Mouse (Mus musculus) lung, embryonic 15.5 days (tissue): ENCODE data around the gene Icos. TPM values are rescaled to one million over a fixed set of nuclear protein-coding genes. Genes with fewer than 3 reads are reported as not detected.

Source experiments
- ATAC-seq: fragments of 200-750 bp; cut with Nextera tagmentation; 2 replicates; pipeline ENCODE4 v1.8.0; 2017; ENCODE audit warnings: moderate number of reproducible peaks, borderline replicate concordance; ENCODE audit not compliant: low FRiP score, low TSS enrichment; ENCODE audit errors: extremely low read depth
- H3K27ac ChIP-seq: fragments of 300-500 bp; sonication (generic); 2 replicates; pipeline ENCODE4 v1.5.1; 2015; ENCODE audit warnings: moderate library complexity, mild to moderate bottlenecking, inconsistent platforms
- H3K27me3 ChIP-seq: fragments of 300-500 bp; sonication (generic); 2 replicates; pipeline ENCODE4 v1.6.1; 2015; ENCODE audit warnings: inconsistent platforms
- H3K36me3 ChIP-seq: fragments of 300-500 bp; sonication (generic); 2 replicates; pipeline ENCODE4 v1.6.1; 2015; ENCODE audit warnings: inconsistent platforms
- H3K4me1 ChIP-seq: fragments of 300-500 bp; sonication (generic); 2 replicates; pipeline ENCODE4 v1.6.1; 2015; ENCODE audit warnings: inconsistent platforms
- H3K4me2 ChIP-seq: fragments of 300-500 bp; sonication (generic); 2 replicates; pipeline ENCODE4 v1.6.1; 2015; ENCODE audit warnings: inconsistent platforms, mild to moderate bottlenecking, moderate library complexity
- H3K4me3 ChIP-seq: fragments of 300-500 bp; sonication (generic); 2 replicates; pipeline ENCODE4 v1.5.1; 2015; ENCODE audit warnings: mild to moderate bottlenecking, inconsistent platforms
- H3K9ac ChIP-seq: fragments of 300-500 bp; sonication (generic); 2 replicates; pipeline ENCODE4 v1.6.1; 2015; ENCODE audit warnings: inconsistent platforms
- H3K9me3 ChIP-seq: fragments of 300-500 bp; sonication (generic); 2 replicates; pipeline ENCODE4 v1.6.1; 2016; ENCODE audit warnings: inconsistent platforms
- whole genome bisulfite sequencing: fragments of 180-500 bp; shearing (Covaris S2); methylation state at CpG from one replicate; pipeline ENCODE4 v1.1.7; 2015; 5-methylcytosine and 5-hydroxymethylcytosine counted together
- polyA plus RNA-seq: library from polyadenylated mRNA; unstranded; fragments of >200 nt; fragmentation: Nextera tagmentation; extraction: Ambion mirVana; gene quantifications from 2 replicates; pipeline ENCODE4 v1.2.1, GENCODE M21; 2015

Icos gene
- polyA plus RNA-seq, 1 experiment from 2014 or later, result 0.81 TPM

DNA sequence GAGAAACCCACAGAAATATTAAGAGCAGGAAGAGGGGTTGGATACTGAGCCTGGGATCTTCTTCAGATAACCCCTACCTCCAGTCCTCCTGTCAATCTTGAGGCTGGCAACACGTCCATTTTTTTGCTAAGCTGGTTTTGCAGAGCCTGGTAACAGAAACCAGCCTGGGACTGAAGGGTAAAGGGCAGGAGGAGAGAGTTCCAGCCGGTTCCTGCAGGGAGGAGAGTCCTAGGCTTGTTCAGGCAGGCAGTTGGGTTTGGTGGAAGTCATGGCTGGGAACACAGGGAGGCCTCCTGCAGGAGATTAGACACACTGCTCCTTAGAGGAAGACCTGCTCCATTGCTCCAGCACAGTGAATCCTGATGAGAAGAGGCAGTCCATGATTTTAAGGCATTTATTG is 10.2 kb upstream of the Icos start:
- Histone ChIP-seq H3K4me3 (no peak overlapping the region), H3K4me1 (no peaks in the 10 kb centered on the region), H3K27ac (no peak overlapping the region), H3K9ac (no peak overlapping the region), H3K36me3 (no peaks in the 10 kb centered on the region), H3K9me3 (no peaks in the 10 kb centered on the region), H3K4me2 (no peak overlapping the region), H3K27me3 (no peaks in the 10 kb centered on the region)
- ATAC-seq, result no peak
- 35% methylated on average over 2 of the region's 2 CpGs for WGBS

DNA sequence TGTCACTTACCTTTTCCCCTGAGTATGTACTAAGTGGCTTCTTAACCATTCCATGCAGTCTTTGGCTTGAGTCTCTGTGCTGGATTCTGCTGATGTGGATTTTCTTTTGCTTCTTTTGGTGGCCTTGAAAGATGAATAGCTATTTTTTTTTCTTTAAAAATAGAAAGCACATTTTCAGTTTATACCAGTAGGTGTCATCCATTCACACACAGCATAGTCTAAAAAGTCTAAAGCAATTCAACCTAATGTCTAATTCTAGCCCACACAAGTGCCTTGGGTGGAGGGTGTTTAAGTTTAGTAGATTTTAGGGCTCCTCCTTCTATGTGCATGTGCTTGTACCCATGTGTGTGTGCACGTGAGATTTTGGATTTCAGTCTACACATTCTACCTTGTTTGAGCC is 6.9 kb upstream of the Icos start:
- H3K27ac ChIP-seq, result no peak overlapping the region
- H3K4me1 ChIP-seq, result no peaks in the 10 kb centered on the region
- H3K9ac ChIP-seq, result no peak overlapping the region
- H3K4me2 ChIP-seq, result no peak overlapping the region
- no peaks in the 10 kb centered on the region for H3K27me3 ChIP-seq
- H3K9me3 ChIP-seq, result no peaks in the 10 kb centered on the region
- no peak for ATAC-seq
- no peak overlapping the region for H3K4me3 ChIP-seq
- 63% methylated on average over 1 of the region's 1 CpGs for WGBS
- no peaks in the 10 kb centered on the region for H3K36me3 ChIP-seq

DNA sequence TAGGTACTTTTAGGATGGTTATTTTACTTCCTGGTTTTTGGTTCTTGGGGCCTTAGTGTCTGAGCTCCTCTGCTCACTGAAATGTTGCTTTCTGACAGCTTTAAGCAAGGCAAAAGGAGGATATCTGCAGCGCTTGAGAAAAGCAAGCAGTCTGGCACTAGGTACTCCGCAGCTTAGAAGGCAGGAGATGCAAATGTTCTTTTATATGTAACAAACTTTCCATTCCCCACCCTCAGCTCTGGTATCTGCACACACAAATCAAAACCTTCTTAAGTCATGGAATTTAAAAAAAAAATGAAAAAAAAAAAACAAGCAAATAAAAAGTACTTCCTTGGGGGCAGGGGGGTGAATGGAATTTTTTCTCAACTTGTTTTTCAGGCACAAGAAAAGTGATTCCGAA is 3.5 kb upstream of the Icos start:
- Histone ChIP-seq H3K9ac (no peak overlapping the region), H3K36me3 (no peaks in the 10 kb centered on the region), H3K9me3 (no peaks in the 10 kb centered on the region), H3K4me2 (no peak overlapping the region), H3K4me3 (no peak overlapping the region), H3K27ac (no peak overlapping the region), H3K27me3 (no peaks in the 10 kb centered on the region), H3K4me1 (no peaks in the 10 kb centered on the region)
- WGBS, result 82% methylated on average over 3 of the region's 3 CpGs
- no peak for ATAC-seq

DNA sequence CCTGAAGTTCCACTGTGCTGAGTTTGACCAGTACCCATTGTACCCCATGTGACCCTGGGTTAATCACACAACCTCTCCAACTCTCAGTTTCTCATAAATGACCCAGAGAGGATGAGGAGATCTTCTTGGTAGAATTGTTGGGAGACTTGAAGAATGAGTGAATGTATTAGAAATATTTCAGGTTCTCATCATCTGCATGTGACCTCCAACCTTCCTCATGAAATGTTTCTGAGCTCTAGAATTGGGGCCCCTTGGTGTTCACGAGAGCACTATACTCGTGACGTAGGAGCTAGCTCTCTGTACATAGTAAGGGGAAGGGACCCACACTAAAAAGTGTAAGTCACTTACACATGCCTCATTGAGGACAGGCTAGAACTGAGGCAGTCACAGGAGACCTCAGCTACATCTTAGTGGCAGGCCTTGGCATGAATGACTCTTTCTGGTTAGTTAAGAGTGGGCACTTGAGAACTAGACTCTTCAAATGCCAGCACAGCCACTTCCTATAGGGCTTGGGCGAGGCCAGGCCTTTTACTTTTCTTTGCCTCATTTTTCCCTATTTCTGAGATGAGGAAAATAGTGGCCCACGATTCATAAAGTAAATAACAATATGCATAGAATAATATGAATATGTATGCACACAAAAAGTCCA is 2.0 kb upstream of the Icos start:
- H3K4me1 ChIP-seq, result no peaks in the 10 kb centered on the region
- no peaks in the 10 kb centered on the region for H3K9me3 ChIP-seq
- H3K4me2 ChIP-seq, result no peak overlapping the region
- no peaks in the 10 kb centered on the region for H3K36me3 ChIP-seq
- H3K4me3 ChIP-seq, result no peak overlapping the region
- 79% methylated on average over 5 of the region's 5 CpGs for WGBS
- ATAC-seq, result no peak
- H3K27me3 ChIP-seq, result no peaks in the 10 kb centered on the region
- H3K27ac ChIP-seq, result no peak overlapping the region
- H3K9ac ChIP-seq, result no peak overlapping the region

DNA sequence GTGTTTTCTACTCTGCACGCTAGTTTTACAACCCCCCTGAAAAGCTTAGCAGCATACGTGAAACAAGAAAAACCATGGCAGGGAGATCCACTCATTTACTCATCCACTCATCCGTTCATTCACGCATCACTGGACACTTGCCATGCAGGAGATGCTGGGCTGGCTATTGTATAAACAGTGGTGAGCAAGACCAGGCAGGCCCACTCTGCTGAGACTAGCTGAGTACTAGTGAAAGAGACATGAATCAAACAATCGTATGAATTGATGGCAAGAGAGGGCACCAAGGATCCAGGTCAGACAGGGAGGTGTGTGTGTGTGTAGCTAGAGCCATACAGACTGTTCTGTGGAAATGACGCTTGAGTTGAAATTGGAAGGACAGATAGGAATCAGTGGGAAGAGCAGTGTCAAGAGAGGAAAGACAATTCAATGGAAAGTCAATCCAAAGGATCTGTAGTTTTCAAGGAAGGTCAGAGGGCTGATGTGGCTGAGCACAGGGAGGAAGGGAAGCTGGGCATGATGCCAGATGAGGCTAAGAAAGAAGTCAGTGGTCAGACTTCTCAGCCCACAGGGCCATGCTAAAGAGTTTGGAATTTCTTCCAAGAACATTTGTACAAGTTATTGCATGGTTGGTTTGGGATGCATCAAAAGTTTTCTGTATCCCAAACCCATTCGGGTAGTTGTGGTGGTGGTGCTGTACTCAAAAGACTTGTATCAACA is 1.6 kb downstream of the Icos start:
- Histone ChIP-seq H3K27ac (no peak overlapping the region), H3K9ac (no peak overlapping the region), H3K9me3 (no peaks in the 10 kb centered on the region), H3K4me1 (no peaks in the 10 kb centered on the region), H3K4me2 (no peak overlapping the region), H3K36me3 (no peaks in the 10 kb centered on the region), H3K4me3 (no peak overlapping the region), H3K27me3 (no peaks in the 10 kb centered on the region)
- 54% methylated on average over 7 of the region's 7 CpGs for WGBS
- ATAC-seq, result no peak

DNA sequence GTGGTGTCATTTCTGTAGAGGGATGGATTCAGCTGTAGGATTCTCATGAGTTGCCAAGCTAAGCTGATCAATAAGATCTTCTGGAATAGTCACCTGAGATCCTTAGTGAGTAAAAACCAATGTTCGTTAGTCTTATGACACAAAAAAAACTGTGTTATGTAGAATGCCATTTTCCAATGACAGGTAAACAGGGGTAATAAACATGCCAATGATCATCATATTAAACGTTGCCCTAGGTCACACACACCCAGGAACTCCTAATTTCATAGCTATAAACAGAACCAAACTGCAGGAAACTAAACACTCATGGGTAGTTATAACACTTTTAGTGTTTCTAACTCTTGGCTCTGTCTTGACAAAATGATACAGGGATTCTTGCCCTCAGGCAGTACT is 2.1 kb downstream of the Icos start:
- Histone ChIP-seq H3K4me2 (no peak overlapping the region), H3K9me3 (no peaks in the 10 kb centered on the region), H3K9ac (no peak overlapping the region), H3K36me3 (no peaks in the 10 kb centered on the region), H3K27me3 (no peaks in the 10 kb centered on the region), H3K4me3 (no peak overlapping the region), H3K4me1 (no peaks in the 10 kb centered on the region), H3K27ac (no peak overlapping the region)
- no peak for ATAC-seq
- 73% methylated on average over 2 of the region's 2 CpGs for WGBS

DNA sequence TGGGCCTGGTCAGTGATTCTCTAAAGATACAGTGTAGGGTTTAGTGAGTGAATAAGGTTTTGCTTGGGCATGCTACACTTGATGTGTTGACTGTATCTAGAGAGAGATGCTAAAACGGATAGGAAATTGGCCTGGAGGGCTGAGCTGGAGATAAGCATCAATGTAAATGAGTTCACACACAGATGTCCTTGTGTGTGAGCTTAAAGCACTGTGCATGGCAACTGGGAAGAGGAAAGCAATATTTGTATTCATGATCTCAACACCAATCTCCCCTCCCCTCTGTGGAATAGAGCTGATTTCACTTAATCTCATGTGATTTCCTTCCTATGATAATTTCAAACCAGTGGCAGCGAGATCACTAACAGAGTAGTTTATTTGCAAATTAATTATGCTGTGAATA is 7.3 kb downstream of the Icos start:
- H3K4me1 ChIP-seq, result no peaks in the 10 kb centered on the region
- no peak overlapping the region for H3K27ac ChIP-seq
- H3K9me3 ChIP-seq, result no peaks in the 10 kb centered on the region
- H3K4me3 ChIP-seq, result no peak overlapping the region
- no peaks in the 10 kb centered on the region for H3K36me3 ChIP-seq
- 58% methylated on average over 2 of the region's 2 CpGs for WGBS
- ATAC-seq, result no peak
- no peaks in the 10 kb centered on the region for H3K27me3 ChIP-seq
- no peak overlapping the region for H3K4me2 ChIP-seq
- no peak overlapping the region for H3K9ac ChIP-seq

DNA sequence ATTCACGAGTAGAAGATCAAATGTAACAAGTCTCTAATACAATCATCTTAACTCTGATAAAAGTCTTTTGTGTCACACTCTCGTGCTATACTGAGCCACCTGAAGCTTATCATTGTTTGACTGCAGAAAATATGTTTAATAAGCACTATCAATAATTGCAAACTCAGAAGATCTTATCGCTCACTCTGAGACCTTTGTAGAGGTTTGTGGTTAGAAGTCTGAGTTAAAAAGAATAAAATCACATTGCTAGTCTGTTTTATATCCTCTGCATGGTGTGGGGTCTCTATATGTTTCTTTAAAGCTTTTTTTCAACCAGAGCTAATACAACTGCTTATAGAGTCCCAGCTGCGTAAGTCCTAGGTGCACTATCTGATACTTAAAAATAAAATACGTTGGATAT is 8.4 kb downstream of the Icos start:
- Histone ChIP-seq H3K9ac (no peak overlapping the region), H3K36me3 (no peaks in the 10 kb centered on the region), H3K4me3 (no peak overlapping the region), H3K9me3 (no peaks in the 10 kb centered on the region), H3K4me2 (no peak overlapping the region), H3K27me3 (no peaks in the 10 kb centered on the region), H3K27ac (no peak overlapping the region), H3K4me1 (no peaks in the 10 kb centered on the region)
- no peak for ATAC-seq
- WGBS, result 61% methylated on average over 5 of the region's 5 CpGs

DNA sequence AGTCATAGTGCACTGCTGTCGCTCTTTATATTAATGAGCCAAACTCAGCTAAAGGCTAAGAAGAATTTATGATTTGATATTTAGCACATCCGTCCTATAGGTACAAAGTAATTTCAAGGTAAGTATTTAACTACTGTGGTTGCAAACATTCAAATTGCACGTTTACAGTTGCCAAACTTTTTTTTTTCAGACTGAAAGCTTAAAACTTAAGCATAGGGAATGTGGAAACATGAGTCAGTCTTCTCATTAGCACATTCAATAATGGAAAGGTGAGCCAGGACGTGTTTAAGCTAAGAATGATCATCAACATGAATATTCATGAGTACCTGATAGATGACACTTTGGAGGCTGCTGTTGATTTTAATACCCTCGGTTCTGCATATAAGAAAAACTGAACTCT is 11.4 kb downstream of the Icos start:
- ATAC-seq, result no peak
- Histone ChIP-seq H3K27me3 (no peaks in the 10 kb centered on the region), H3K4me1 (no peaks in the 10 kb centered on the region), H3K36me3 (no peaks in the 10 kb centered on the region), H3K27ac (no peak overlapping the region), H3K4me2 (no peak overlapping the region), H3K9me3 (no peaks in the 10 kb centered on the region), H3K9ac (no peak overlapping the region), H3K4me3 (no peak overlapping the region)
- 76% methylated on average over 5 of the region's 5 CpGs for WGBS

DNA sequence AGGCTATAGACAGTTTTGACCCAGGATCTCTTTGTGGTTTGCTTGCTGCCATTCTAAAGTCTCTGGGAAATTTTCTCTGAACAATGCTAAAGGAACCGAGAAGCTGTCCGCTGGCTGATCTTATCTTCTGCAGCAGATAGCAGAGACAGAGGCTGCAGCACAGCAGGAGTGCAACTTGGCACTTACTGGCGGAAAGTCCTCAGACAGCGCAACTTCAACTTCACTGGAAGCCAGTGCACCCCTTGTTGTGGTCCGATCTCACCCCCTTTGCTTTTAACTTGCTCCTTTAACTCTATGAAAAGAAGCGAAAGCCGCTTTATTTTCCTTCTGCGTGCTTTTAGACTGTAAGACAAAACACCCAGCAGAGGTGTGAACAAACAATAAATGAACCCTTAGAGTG is 12.6 kb downstream of the Icos start:
- no peak overlapping the region for H3K4me2 ChIP-seq
- WGBS, result 46% methylated on average over 8 of the region's 8 CpGs

DNA sequence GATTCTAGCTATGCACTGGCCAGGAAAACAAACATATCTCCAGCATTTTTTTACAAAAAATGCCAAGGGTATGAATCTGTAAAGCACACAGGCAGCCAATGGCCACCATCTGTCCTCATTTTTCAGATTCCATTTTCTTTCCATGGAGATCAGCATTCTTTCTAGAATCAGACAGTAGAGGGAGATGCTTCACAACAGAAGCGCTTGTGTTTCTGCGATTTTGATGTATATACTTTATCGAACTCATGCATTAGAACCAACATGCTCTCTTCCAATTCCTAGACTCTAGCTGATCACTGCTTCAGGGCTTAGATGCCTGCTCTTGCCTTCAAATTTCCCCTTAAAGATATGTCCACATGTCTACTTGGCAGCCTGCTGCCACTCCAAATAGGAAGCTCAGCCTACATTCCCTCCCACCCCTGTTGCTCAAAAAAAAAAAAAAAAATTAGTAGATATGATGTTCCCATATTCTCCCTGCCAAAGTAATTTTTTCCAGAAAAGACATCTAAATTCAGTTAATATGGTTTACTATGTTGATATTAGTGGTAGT is 20.4 kb downstream of the Icos start:
- WGBS, result 83% methylated on average over 3 of the region's 3 CpGs
- Histone ChIP-seq H3K4me1 (no peaks in the 10 kb centered on the region), H3K27ac (no peak overlapping the region), H3K4me2 (no peak overlapping the region), H3K9me3 (no peaks in the 10 kb centered on the region), H3K36me3 (no peaks in the 10 kb centered on the region), H3K4me3 (no peak overlapping the region), H3K27me3 (no peaks in the 10 kb centered on the region), H3K9ac (no peak overlapping the region)
- ATAC-seq, result no peak

More for the DNA sequence above, 12.6 kb downstream of the Icos start:
- H3K4me3 ChIP-seq, result no peak overlapping the region
- H3K36me3 ChIP-seq, result no peaks in the 10 kb centered on the region
- H3K4me1 ChIP-seq, result no peaks in the 10 kb centered on the region
- no peaks in the 10 kb centered on the region for H3K27me3 ChIP-seq
- no peak overlapping the region for H3K9ac ChIP-seq
- H3K27ac ChIP-seq, result no peak overlapping the region
- no peak for ATAC-seq
- H3K9me3 ChIP-seq, result no peaks in the 10 kb centered on the region

DNA sequence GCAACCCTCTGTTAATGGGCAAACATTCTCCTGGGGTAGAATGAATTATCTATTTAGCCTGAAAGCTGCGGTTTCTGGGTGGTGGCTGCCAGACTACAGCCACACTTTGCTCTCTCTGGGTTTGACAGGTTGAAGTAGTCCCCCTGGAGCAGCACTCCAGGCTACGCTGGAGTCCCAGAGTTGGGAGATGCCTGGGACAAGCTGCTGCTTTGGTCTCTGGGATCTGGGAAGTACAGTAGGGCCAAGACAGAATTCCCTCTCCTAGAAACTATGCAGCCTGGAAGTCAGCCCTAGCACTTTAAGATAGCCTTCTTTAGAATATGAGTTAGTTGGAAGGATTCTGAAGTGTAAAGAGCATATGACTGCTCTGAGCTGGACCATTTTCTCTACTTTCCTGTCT is 21.0 kb downstream of the Icos start:
- Histone ChIP-seq H3K4me2 (no peak overlapping the region), H3K4me3 (no peak overlapping the region), H3K9me3 (no peaks in the 10 kb centered on the region), H3K27me3 (no peaks in the 10 kb centered on the region), H3K36me3 (no peaks in the 10 kb centered on the region), H3K4me1 (no peaks in the 10 kb centered on the region), H3K9ac (no peak overlapping the region), H3K27ac (no peak overlapping the region)
- 34% methylated on average over 2 of the region's 2 CpGs for WGBS
- no peak for ATAC-seq
